Mouse (Mus musculus) adrenal gland, postnatal 25 days (tissue): ENCODE results near the gene Kctd2. TPM values are rescaled to one million over a fixed set of nuclear protein-coding genes. Genes with fewer than 3 reads are reported as not detected.
"Not testable (repeated sequence)": the region's sequence is repeated elsewhere in the genome, so short reads cannot be mapped to it uniquely, and the experiment has no call there.

ENCODE experiments used
- DNase-seq: peaks from one replicate; pipeline ENCODE4 v3.0.0; 2021; ENCODE audit warnings: mixed read lengths
- total RNA-seq: library from RNA; stranded (reverse); gene quantifications from 2 replicates; pipeline ENCODE4 v1.2.3, GENCODE M21; 2021

Gene Kctd2
- total RNA-seq, 1 experiment from 2014 or later, result 72.4 TPM

DNA sequence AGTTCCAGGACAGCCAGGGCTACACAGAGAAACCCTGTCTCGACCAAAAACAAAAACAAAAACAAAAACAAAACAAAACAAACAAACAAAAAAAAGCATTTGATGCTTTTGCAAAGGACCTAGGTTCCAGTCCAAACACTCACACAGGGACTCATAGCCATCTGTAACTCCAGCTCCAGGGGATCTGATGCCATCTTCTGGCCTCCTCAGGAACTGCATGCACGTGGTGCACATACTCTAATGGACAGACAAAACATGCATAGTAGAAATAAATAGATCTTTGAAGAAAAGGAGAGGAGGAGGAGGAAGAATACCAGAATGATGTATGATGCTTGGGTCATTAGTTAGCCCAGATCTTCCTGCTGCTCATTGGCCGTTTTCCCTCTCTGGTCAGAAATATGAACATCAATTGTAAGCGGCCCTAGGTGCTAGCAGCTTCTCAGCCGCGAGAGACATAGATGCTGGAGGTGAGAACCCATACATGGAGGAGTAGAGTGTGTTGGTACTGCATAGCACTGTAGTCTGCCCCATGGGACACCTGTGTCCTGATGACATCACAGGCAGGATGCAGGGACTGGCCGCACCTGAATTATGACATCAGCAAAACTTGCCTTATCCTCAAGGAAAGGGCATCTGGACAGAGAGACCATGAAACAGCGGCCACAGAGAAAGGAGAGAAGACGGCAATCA lies 20.1 kb downstream of the Kctd2 start, which contains the start of gene Trim80:
Gene Trim80, plus strand, starts transcription at position 640 of the 690 bp plus-strand sequence.
- no peak for DNase-seq

DNA sequence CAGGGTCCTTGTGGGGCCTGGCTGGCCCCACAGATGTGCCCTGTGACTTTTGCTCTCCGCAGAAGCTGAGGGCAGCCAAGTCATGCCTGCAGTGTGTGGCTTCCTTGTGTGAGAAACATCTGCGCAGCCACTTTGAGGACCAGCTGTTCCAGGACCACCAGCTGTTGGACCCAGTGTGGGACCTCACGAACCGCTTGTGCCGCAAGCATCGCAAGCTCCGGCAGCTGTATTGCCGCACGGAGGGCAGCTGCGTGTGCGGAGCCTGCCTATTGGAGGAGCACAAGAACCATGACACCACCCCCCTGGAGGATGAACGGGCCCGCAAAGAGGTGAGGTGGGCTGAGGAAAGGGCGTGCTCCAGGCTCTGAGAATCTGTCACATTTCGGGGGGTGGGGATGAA lies 21.5 kb downstream of the Kctd2 start:
- DNase-seq, result no peak

- DNase-seq, result peak; percentile 29
Observed at GRCm38 (mm10) chr11:115446906-115447305, 27.0 kb downstream of the Kctd2 start.

DNA sequence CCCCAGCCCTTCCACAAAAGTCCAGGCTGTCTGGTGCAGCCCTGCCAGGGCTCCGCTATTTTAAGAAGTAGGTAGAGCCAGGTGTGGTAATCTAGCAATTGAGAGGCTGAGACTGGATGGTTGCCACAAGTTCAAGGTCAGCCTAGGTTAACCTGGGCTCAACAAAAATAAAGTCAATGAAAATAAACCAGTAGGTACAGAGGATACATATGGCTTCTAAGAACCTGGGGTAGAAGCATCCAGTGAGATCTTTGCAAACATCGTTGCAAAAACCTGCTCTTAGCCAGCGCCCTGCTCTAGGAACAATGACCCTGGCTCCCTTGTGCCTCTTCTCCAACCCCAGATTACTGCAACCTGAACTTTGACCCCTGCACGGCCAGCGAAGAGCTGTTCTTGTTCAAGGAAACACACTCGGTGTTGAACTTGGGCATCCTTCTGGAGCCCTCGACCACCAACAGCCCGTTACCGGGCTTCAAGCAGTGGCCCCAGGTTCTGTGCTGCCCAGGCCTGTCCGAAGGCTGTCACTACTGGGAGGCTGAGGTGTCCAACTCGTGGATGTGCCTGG lies 27.5 kb downstream of the Kctd2 start:
- no peak for DNase-seq

DNA sequence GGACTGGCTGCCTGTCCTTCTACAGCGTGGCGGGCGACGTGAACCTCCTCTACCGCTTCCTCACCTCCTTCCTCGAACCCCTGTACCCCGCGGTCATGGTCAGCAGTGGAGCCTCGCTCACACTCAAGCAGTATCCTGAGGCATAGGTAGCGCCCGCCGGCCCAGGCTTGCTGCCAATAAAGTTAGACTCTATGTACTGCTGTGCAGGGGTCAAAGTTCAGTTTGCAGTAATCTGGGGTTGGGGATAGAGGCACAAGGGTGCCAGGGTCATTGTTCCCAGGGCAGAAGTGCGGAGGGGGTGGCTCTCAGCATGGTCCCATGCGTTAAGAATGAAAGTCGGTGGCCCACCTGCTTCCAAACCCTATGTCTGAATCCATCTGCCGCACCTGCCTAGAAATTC lies 28.1 kb downstream of the Kctd2 start:
- DNase-seq, result no peak

- no peak for DNase-seq
Observed at GRCm38 (mm10) chr11:115448998-115449397, 29.1 kb downstream of the Kctd2 start.

DNA sequence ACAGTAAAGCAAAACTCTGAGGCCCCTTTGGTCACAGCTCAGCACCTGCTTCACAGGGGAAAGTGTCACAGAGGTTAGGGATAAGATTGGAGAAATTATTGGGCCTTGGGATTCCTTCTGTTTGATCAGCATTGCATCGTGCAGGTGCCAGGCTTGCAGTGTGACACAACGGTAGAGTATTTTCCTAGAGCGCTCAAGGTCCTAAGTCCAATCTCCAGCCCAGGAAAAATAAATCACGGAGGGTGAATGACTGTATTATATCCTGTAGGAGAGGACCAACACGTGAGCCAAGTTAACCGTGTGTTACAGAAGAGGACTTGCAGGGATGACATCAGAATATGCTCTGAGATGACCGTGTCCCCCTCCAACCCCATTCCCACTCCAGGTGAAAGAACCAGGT lies 30.2 kb downstream of the Kctd2 start:
- no peak for DNase-seq

DNA sequence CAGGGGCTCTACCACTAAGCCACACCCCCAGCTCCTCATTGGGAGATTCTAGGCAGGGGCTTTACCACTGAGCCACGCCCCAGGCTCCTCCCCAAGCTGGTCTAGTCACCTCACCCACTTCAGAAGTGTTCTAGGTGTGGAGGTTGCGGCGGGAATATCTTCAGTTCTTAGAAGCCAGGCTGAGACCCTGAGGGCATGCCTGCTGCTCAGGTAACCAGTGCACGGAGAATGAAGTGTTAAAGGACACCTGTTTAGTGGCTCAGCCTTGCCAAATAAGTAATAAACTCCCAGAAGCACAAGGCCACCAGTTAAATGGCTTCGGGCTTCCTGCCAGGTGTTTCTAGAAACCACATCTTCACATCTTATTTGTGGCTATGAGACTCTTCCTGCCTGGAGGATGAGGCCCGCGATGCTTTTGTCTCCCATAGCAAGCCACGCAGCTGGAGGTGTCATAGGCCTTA lies 31.9 kb downstream of the Kctd2 start:
- DNase-seq, result no peak

DNA sequence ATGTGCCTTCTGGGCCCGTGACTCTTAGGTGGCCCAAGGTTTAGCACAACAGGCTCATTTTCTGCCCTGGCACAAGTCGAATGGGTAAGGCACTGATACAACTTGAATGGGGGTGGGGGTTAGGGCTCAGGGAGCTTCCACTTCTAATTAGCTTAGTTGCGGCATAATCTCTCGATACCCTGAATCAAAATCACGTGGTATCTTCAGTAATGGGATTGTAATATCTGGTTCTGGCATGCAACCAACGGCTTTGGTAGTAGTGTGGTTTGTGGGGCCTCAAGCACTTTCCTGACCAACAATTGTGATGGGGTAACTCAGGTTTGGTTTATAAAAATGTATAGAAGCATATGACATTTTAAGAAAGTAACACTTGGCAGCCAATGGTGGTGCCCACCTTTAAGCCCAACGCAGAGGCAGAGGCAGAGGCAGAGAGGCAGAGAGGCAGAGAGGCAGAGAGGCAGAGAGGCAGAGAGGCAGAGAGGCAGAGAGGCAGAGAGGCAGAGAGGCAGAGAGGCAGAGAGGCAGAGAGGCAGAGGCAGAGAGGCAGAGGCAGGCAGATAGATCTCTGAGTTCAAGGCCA lies 32.4 kb downstream of the Kctd2 start:
- no peak for DNase-seq

DNA sequence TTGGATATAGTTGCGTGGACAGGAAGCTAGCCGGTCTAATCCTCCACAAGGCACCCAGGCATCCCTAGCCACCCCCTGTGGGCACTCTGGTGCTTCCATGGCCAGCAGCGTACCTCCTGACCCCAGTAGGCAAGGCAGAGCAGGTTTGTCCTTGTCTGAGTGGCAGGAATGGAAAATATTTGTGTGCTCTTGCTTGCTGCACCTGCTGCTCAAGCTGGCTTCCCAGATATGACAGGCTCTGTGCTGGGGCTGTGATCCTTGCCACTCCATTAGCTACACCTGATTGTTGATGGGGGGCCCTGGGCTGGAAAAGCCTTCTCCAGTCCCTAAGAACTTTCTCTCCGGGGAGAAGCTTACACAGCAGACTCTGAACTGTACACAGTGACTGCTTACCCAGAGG lies 33.4 kb downstream of the Kctd2 start:
- DNase-seq, result no peak

- not testable (repeated sequence) for DNase-seq
Observed at GRCm38 (mm10) chr11:115454822-115455221, 34.9 kb downstream of the Kctd2 start.

DNA sequence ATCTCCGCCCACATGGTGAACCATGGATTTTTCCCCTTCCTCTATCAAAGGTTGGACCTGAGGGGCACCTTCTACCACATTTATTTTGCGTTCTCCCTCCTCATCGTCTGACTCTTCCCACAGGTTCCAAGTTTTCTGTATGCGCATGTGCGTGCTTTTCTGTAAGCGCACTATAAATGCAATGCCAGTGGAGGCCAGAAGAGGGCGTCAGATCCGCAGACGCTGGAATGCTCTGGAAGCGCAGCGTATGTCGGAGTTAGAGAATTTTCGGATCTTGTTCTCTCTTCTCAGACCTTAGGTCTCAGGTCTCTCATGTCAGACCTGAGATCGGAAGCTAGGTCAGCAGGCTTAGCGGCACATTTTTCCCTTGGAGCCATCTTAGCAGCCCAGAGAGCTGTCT lies 35.7 kb downstream of the Kctd2 start:
- DNase-seq, result no peak

- no peak for DNase-seq
Observed at GRCm38 (mm10) chr11:115456182-115456581, 36.3 kb downstream of the Kctd2 start.

DNA sequence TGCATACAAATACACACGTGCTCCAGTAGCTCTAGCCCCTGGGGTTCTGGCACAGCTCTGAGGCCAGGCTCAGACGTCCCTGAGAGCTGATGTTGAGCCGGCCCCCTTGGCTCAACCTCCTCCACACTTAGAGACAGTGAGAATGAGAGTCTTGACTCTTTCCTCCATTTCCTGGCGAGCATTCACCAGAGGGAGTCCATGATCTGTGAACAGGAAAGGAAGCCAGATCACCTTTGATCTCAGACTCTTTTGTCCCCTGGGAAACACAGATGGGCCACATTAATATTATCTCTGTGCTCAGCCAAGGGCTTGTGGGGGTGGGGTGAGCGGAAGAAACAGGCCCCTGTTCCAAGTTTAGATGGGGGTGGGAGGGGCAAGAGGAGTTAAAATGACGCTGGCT lies 37.5 kb downstream of the Kctd2 start:
- DNase-seq, result no peak

GRCm38 (mm10) chr11:115460976-115461375 lies 41.0 kb downstream of the Kctd2 start:
- DNase-seq, result no peak

- DNase-seq, result no peak
Observed at GRCm38 (mm10) chr11:115461846-115462242, 41.9 kb downstream of the Kctd2 start.

- DNase-seq, result no peak
Observed at GRCm38 (mm10) chr11:115462243-115462891, 42.4 kb downstream of the Kctd2 start, which contains the start of gene Slc16a5. Gene Slc16a5 (plus strand): TSS chr11:115462474.

DNA sequence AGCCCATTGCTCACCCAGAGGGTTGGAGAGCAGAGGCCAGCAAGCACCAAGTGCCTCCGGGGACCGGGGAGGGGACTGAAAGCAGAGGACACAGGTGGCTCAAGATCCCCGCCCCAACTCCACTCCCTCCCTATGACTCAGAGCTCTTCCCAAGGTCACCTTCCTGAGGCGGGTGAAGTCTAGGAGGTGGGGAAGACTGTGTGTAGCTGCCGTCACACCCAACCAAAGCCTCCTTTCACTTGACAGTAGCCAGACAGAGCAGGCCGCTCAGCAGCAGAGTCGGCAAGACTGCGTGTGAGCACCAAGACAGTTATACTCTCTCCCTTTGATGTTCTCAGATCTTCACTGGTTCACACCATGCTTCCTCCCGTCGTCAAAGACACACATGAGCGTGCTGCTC lies 43.5 kb downstream of the Kctd2 start:
- no peak for DNase-seq

DNA sequence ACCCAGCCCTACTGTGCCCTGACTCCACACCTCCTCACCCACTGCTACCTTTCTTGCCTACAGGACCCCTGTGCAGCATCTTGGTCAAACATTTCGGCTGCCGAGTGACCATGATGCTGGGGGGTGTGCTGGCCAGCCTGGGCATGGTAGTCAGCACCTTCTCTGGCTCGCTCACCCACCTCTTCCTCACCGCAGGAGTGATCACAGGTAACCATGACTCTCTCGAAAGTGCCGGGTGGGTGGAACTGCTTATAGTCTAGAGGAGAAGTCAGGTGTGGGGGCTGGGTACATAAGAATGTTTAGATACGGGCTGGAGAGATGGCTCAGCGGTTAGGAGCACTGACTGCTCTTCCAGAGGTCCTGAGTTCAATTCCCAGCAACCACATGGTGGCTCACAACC lies 44.9 kb downstream of the Kctd2 start:
- DNase-seq, result no peak

DNA sequence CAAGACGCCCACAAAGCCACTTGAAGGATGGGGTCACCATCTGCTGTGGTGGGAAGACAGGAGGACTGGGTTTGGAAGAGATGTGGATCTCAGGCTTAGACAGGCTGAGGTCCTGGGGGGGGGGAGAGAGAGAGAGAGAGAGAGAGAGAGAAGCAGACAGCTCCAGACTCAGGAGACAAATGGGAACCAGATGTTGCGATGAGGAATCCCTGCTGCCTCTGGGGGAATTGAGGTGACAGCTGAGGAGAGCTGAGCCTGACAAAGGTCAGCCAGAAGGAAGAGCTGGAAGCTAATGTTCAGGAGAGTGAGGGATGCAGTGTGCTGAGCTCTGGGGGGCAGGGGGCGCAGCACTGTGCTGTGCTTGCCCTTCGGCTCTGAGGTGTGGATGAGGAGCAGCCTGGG lies 47.3 kb downstream of the Kctd2 start:
- DNase-seq, result no peak

GRCm38 (mm10) chr11:115472183-115472582 lies 52.3 kb downstream of the Kctd2 start:
- no peak for DNase-seq

GRCm38 (mm10) chr11:115473626-115474275 lies 53.8 kb downstream of the Kctd2 start:
- peak; percentile 87 for DNase-seq
